Mouse (Mus musculus) midbrain, embryonic 14.5 days (tissue): Measurements from ENCODE around the gene Sult1c1. TPM values are rescaled to one million over a fixed set of nuclear protein-coding genes. Genes with fewer than 3 reads are reported as not detected.

Experiments
- polyA plus RNA-seq: library from polyadenylated mRNA; unstranded; fragments of >200 nt; fragmentation: Nextera tagmentation; extraction: Ambion mirVana; gene quantifications from 2 replicates; pipeline ENCODE4 v1.2.1, GENCODE M21; 2014

Gene Sult1c1
- polyA plus RNA-seq, 1 experiment from 2014 or later, result not detected

Other genes with a start within 250 kb of the Sult1c1 start
- not detected in 2 replicates for gene Sult1c2, start 144.3 kb downstream of the Sult1c1 start, polyA plus RNA-seq